Mouse (Mus musculus): ENCODE results near the gene Sgcg.

DNA sequence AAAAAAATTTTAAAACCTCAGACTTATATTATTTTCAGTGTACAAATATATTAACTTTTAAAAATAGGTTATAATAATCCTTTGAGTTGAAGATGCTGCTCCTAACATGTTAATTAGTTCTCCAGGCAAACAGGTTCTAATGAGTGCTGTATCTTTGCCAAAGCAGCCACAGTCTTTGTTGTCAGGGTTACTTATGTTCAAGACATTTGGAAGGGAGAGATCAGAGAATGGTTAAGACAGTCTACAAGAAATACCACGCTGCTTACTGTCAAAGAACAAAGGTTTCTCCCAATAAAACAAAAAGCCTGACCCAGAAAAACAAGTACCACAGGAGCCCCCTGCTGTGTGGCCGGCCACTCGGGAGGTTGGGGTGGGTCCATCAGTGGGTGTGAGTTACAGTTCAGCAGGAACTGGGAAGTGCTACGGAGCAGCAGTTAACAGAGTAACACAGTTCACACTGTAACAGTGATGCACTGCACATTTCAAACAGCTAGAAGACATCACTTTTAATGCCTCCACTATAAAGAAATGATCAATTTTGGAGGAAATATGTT, 21.1 kb downstream of the Sgcg start:
- TF ChIP-seq POLR2A (IDR thresholded peaks at IDR 0.05; ENCODE audit: low read depth, low read length) (no peak), CTCF (IDR thresholded peaks at IDR 0.05; ENCODE audit: extremely low read depth, insufficient read depth, insufficient read length, insufficient replicate concordance) (no peak)

All from spleen, adult 2 months (tissue).